Mouse (Mus musculus) lung, postnatal 0 days (tissue): ENCODE results near the gene Ltbp2. TPM values are rescaled to one million over a fixed set of nuclear protein-coding genes. Genes with fewer than 3 reads are reported as not detected.

Source experiments
- ATAC-seq: fragments of 200-750 bp; cut with Nextera tagmentation; 2 replicates; pipeline ENCODE4 v1.8.0; 2017; ENCODE audit warnings: moderate library complexity
- DNase-seq: peaks from one replicate; pipeline ENCODE4 v3.0.0-alpha.2; 2016; ENCODE audit warnings: low spot score
- H3K27ac ChIP-seq: fragments of 300-500 bp; sonication (generic); 2 replicates; pipeline ENCODE4 v1.5.1; 2014; ENCODE audit warnings: antibody characterized with exemption, mild to moderate bottlenecking, low read length, mixed read lengths
- H3K27me3 ChIP-seq: fragments of 300-500 bp; sonication (generic); replicated peaks from 2 replicates; pipeline ENCODE4 v1.6.1; 2014; ENCODE audit warnings: low read length, mixed read lengths; ENCODE audit not compliant: insufficient read depth
- H3K36me3 ChIP-seq: fragments of 300-500 bp; sonication (generic); 2 replicates; pipeline ENCODE4 v1.6.1; 2014; ENCODE audit warnings: low read length, mixed read lengths; ENCODE audit not compliant: insufficient read depth
- H3K4me1 ChIP-seq: fragments of 300-500 bp; sonication (generic); 2 replicates; pipeline ENCODE4 v1.6.1; 2014; ENCODE audit warnings: antibody characterized with exemption, low read depth, low read length, mixed read lengths; ENCODE audit not compliant: insufficient read depth
- H3K4me2 ChIP-seq: fragments of 300-500 bp; sonication (generic); replicated peaks from 2 replicates; pipeline ENCODE4 v1.6.1; 2014; ENCODE audit warnings: low read depth, mild to moderate bottlenecking, low read length, moderate library complexity, mixed read lengths
- H3K4me3 ChIP-seq: fragments of 300-500 bp; sonication (generic); 2 replicates; pipeline ENCODE4 v1.5.1; 2014; ENCODE audit warnings: low read depth, low read length
- H3K9ac ChIP-seq: fragments of 300-500 bp; sonication (generic); replicated peaks from 2 replicates; pipeline ENCODE4 v1.6.1; 2014; ENCODE audit warnings: low read depth, mild to moderate bottlenecking
- H3K9me3 ChIP-seq: fragments of 300-500 bp; sonication (generic); 2 replicates; pipeline ENCODE4 v1.6.1; 2016; ENCODE audit warnings: low read length, mixed read lengths
- CTCF ChIP-seq: IDR thresholded peaks from 2 replicates; pipeline ENCODE4 v1.5.1; 2016; ENCODE audit warnings: antibody characterized with exemption, mild to moderate bottlenecking
- EP300 ChIP-seq: IDR thresholded peaks from 2 replicates; pipeline ENCODE4 v1.6.1; 2016; ENCODE audit warnings: antibody characterized with exemption, mild to moderate bottlenecking, control low read depth
- WGBS: fragments of 180-500 bp; shearing (Covaris S2); extraction: QIAGEN DNeasy Blood & Tissue Kit; methylation state at CpG from one replicate; pipeline ENCODE4 v1.1.7; 2014; 5-methylcytosine and 5-hydroxymethylcytosine counted together
- polyA plus RNA-seq: library from polyadenylated mRNA; unstranded; fragments of >200 nt; fragmentation: Nextera tagmentation; extraction: Ambion mirVana; gene quantifications from 2 replicates; pipeline ENCODE4 v1.2.1, GENCODE M21; 2015

Ltbp2 gene
- polyA plus RNA-seq, 1 experiment from 2014 or later: 22.4 TPM

DNA sequence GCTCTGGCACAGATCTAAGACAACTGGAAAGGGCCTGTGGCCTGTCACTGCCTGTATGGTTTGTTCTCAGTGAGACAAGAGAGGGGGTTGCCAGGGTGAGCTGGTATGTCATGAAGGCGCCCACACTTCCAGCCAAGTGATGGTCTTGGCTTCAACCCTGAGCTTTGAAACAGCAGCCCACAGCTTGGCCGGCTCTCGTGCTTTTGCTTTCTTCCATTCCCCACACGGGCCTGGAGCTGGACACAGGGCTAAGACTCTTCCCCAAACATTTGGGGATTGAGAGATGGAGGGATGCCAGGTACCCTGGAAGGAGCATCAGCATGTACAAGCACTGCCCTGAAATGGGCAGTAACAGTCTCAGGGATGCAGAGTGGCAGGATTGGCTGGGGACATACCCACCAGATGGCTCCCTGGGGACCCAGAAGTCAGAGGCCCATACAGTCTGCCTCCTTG, 36.3 kb upstream of the Ltbp2 start:
- Histone ChIP-seq H3K4me1 (peaks cover 8% of the 10 kb centered on the region; the same call in 1 of the 2 replicates), H3K4me3 (no peak overlapping the region), H3K9me3 (no peaks in the 10 kb centered on the region), H3K4me2 (no peak overlapping the region), H3K36me3 (no peaks in the 10 kb centered on the region), H3K9ac (no peak overlapping the region), H3K27ac (no peak overlapping the region), H3K27me3 (no peaks in the 10 kb centered on the region)
- no peak for TF ChIP-seq EP300
- TF ChIP-seq CTCF: no peak
- DNase-seq (peak; percentile 28), ATAC-seq (peak; percentile 39)
- WGBS: 74% methylated on average over 4 of the region's 4 CpGs

DNA sequence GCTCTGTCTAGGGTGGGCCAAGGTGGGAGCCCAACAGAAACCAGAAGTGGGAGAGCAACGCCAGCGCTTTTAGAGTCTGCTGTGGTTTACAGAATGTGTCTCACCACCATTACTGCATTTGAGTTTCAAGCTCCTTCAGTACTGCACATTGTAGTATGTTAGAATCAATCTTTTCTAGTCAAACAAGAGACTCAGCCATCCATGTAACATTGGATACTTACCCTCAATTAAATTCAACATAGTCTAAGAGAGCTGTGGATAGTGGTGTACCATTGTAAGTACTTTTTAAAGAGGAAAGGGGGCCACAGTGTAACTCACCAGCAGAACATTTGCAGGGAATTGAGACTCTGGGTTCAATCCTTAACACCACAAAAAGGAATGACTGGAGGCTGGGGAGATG, 35.3 kb upstream of the Ltbp2 start:
- Histone ChIP-seq H3K27ac (no peak overlapping the region), H3K4me1 (peaks cover 6% of the 10 kb centered on the region; the same call in 1 of the 2 replicates), H3K9ac (no peak overlapping the region), H3K9me3 (no peaks in the 10 kb centered on the region), H3K27me3 (no peaks in the 10 kb centered on the region), H3K4me2 (no peak overlapping the region), H3K36me3 (no peaks in the 10 kb centered on the region), H3K4me3 (no peak overlapping the region)
- ATAC-seq: no peak
- TF ChIP-seq EP300 (no peak), CTCF (no peak)
- WGBS: 83% methylated on average over 2 of the region's 2 CpGs
- no peak for DNase-seq

DNA sequence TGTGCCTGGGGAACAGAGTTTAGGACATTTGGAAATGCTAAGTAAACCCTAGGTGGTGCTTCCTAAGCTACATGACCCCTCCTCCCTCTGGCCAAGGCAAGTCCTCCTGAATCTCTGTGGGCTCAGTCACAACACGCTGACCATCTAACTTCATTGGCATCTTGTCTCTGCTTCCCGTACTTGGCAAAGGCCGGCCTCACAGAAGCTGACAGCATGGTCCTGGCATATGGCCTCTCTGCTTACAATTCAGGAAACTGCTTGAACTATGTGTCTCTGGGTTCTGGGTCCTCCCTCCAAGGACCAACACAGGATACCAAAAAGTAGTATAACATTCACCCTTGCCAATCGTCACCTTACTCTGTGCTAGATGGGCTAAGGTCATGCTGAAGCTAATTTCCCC, 33.7 kb upstream of the Ltbp2 start:
- no peaks in the 10 kb centered on the region for H3K9me3 ChIP-seq
- H3K9ac ChIP-seq: no peak overlapping the region
- ATAC-seq (no peak), DNase-seq (no peak)
- H3K27me3 ChIP-seq: no peaks in the 10 kb centered on the region
- no peak overlapping the region for H3K4me3 ChIP-seq
- TF ChIP-seq CTCF (no peak), EP300 (no peak)
- H3K27ac ChIP-seq: no peak overlapping the region
- WGBS: 85% methylated on average over 4 of the region's 4 CpGs
- H3K4me1 ChIP-seq: peaks cover 1% of the 10 kb centered on the region; the same call in 1 of the 2 replicates
- H3K36me3 ChIP-seq: no peaks in the 10 kb centered on the region
- H3K4me2 ChIP-seq: no peak overlapping the region

DNA sequence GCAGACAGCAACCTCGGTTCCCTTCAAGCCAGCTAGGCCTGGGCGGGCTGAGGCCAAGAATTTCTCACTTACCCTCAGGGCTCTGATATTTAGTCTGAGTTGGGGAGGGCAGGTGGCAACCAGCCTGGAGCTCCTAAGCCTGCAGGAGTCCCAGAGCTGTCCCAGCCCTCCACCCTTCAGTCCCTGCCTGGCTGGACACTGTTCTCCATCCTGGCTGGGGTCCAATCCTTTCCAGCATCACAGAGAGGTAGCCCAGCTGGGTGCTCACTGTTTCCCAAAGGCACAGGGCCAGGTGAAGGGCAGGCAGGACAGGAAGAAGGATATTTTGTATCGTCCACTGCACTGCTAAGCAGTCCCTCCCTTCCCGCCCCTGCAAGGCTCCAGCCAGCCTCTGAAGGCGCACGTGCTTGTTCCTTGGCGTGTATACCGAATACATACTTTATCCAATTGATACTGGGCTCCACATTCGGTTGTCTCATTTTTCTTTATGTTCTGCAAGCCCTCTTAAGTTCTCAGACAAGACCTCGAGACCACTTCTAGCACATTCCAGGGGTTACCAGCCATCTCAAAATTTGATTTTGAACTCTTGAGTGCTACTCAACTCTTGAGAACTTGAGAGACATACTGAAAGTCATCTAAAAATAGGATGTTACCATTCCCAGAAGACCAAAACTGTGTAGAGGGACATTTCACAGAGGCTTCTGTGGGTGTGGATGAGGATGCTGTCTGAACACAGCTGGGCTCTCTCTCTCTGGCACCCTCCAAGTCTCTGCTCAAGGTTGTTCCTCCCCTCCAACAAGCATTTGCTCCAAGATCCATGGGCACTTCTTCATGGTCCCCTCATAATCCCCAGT, 31.5 kb upstream of the Ltbp2 start:
- ATAC-seq (peak; percentile 81), DNase-seq (peak; percentile 69)
- H3K36me3 ChIP-seq: no peaks in the 10 kb centered on the region
- no peaks in the 10 kb centered on the region; the same call in 1 of the 2 replicates for H3K4me1 ChIP-seq
- no peak overlapping the region for H3K4me3 ChIP-seq
- TF ChIP-seq CTCF (peak; percentile 19; the same call in 1 of the 2 replicates), EP300 (peak; percentile 84)
- no peaks in the 10 kb centered on the region for H3K9me3 ChIP-seq
- no peaks in the 10 kb centered on the region for H3K27me3 ChIP-seq
- H3K9ac ChIP-seq: no peak overlapping the region
- 29% methylated on average over 10 of the region's 10 CpGs for WGBS
- peak overlapping the region; percentile 71; the same call in 1 of the 2 replicates for H3K27ac ChIP-seq
- H3K4me2 ChIP-seq: no peak overlapping the region

DNA sequence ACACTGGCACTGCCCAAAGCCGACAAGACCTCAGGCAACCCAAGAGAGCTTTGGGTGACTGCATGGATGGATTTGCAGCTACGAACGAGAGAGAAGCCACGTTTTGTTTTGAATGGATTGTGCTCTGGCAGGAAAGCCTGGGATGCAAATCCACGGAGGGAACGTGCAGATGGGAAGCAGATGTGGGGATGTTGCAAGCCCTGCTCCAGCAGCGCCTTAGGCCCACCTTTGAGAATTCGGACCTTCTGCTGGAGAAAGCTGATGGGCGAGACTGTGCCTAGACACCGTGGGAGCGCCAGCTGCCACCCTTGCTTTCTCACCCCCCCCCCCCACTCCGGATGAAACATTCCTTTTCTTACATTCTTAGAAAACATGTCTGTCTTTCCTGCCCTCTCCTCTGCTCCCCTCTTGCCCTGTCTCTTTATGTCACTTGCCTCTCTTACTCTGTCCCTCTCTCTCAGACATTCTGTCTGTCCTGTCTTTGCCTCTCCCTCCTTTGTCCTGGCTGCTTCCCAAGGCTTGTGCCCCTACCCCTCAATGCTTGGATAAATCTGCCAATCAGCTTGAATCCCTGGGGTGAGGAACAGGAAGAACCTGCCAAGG, 30.8 kb upstream of the Ltbp2 start:
- Histone ChIP-seq H3K27ac (peak overlapping the region; percentile 71; the same call in 1 of the 2 replicates), H3K4me1 (no peaks in the 10 kb centered on the region; the same call in 1 of the 2 replicates), H3K9me3 (no peaks in the 10 kb centered on the region), H3K27me3 (no peaks in the 10 kb centered on the region), H3K4me2 (no peak overlapping the region), H3K4me3 (no peak overlapping the region), H3K9ac (no peak overlapping the region), H3K36me3 (no peaks in the 10 kb centered on the region)
- peak; percentile 28; the same call in 1 of the 2 replicates for ATAC-seq
- DNase-seq: no peak
- WGBS: 62% methylated on average over 12 of the region's 12 CpGs
- TF ChIP-seq EP300 (no peak), CTCF (no peak)

DNA sequence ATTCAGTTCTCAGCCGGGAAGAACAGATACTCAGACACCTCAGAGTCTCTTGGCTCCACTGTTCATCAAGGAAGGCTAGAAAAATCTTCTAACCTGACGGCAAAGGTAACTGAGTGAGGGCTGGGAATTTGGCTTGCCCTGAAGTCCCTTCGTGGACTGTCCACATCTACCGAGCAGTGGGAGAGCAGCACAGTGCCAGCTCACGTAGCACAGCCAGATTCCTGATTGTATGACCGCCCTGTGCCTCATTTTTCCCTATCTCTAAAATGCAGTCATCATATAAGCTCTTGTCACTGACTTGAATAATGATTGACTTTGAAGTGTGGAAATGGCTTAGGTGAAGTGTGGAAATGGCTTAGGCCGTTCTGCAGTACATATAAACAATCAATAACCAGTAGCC, 28.1 kb upstream of the Ltbp2 start:
- DNase-seq: no peak
- ATAC-seq: no peak
- WGBS: 62% methylated on average over 7 of the region's 7 CpGs
- no peak overlapping the region for H3K27ac ChIP-seq
- TF ChIP-seq CTCF (no peak), EP300 (no peak)
- no peaks in the 10 kb centered on the region for H3K9me3 ChIP-seq
- H3K36me3 ChIP-seq: no peaks in the 10 kb centered on the region
- no peaks in the 10 kb centered on the region for H3K27me3 ChIP-seq
- no peaks in the 10 kb centered on the region; the same call in 1 of the 2 replicates for H3K4me1 ChIP-seq
- H3K4me3 ChIP-seq: no peak overlapping the region
- H3K9ac ChIP-seq: no peak overlapping the region
- no peak overlapping the region for H3K4me2 ChIP-seq
